8 mouse cellular contexts compared by ENCODE assay signal in the genomic region with DNA sequence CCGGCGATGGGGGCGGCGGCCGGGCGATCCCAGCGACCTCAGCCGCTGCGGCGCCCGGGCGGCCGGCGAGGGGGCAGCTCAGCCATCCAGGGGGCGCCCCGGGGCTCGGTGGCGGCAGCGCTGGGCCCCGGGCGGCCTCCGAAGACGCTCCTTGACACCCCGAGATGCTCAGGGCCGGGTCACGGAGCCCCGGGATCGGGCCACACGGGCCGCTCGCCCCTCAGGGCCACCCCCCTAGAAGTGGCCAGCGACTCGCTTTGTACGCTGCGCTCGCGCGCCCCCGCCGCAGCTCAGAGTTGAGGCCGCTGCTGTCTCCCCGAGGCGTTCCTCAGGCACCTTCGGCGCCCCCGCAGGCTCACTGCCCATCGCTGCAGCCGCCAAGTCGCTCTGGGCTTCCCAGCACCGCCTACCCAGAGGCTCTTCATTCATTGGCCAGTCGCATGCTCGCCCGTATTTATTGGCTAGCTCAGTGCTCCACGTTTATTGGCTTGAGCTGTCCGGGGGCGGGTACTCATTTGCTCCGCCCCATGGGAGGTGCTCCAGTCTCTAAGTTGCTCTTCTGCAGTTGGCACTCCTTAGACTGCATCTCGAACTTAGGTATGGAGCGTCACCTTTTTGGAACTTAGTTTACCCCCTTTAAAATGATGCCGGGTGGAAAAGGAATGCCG. TPM values are rescaled to one million over a fixed set of nuclear protein-coding genes. Genes with fewer than 3 reads are reported as not detected.
A peak's percentile ranks its signal among the peaks of the same experiment; 100 is the strongest.
DNase-seq lines count a peak whose midpoint lies in the region; ATAC-seq and TF ChIP-seq lines count a peak whose summit lies in the region.

A gene (minus strand): TSS at position 357 of the 668 bp plus-strand sequence.

- H3K4me1 ChIP-seq in hindbrain, postnatal 0 days (ENCODE audit: insufficient read depth, low read length): peaks cover 36% of the 10 kb centered on the region

- no peak for TF ChIP-seq CTCF in gastrocnemius, adult 2 months (IDR thresholded peaks at IDR 0.05)
- TF ChIP-seq CTCF in hindbrain, postnatal 0 days (IDR thresholded peaks at IDR 0.05; ENCODE audit: low read depth): no peak
- TF ChIP-seq CTCF in left cerebral cortex, adult 2 months (IDR thresholded peaks at IDR 0.05): no peak

- intact Hi-C loops in gastrocnemius, adult 2 months (cut with DNase I): loop anchor here (5.0 to 10.0 kb wide), 2 partner anchors 131 to 712 kb away; a partner anchor contains a TSS
- intact Hi-C loops in left cerebral cortex, adult 2 months (cut with DNase I): no loop called here

- no peaks in the 10 kb centered on the region for H3K27me3 ChIP-seq in hindbrain, postnatal 0 days (ENCODE audit: insufficient read depth, low read length)

- H3K9me3 ChIP-seq in hindbrain, postnatal 0 days (ENCODE audit: low read length): no peaks in the 10 kb centered on the region

- ATAC-seq in common myeloid progenitor, adult 5-6 weeks (replicated peaks; ENCODE audit: low read depth, poor library complexity, severe bottlenecking): peak; percentile 87
- ATAC-seq in hindbrain, postnatal 0 days: peak; percentile 95
- peak; percentile 88 for ATAC-seq in megakaryocyte, adult 5-6 weeks (ENCODE audit: poor library complexity, severe bottlenecking)

- DNase-seq in ZHBTc4 (ENCODE audit: low read depth, low spot score): peak; percentile 99
- DNase-seq in gastrocnemius, adult 2 months: peak; percentile 97
- peak; percentile 99 for DNase-seq in hindbrain, postnatal 0 days (ENCODE audit: low spot score)
- DNase-seq in left cerebral cortex, adult 2 months (ENCODE audit: extremely low spot score in 1 of 2, low spot score in 2 of 2): peak; percentile 94 to 96
- peak; percentile 95 to 97 for DNase-seq in right cerebral cortex, adult 2 months (ENCODE audit: low spot score in 2 of 2)
- DNase-seq in urinary bladder, postnatal 14 days (ENCODE audit: low spot score): peak; percentile 95

- H3K9ac ChIP-seq in hindbrain, postnatal 0 days (replicated peaks; ENCODE audit: low read length): peak within 1 kb of the TSS; percentile 91

- no peaks in the 10 kb centered on the region for H3K36me3 ChIP-seq in hindbrain, postnatal 0 days (ENCODE audit: insufficient read depth, low read length)

- H3K4me2 ChIP-seq in hindbrain, postnatal 0 days (ENCODE audit: low read depth, low read length): peak within 1 kb of the TSS; percentile 94

- WGBS in hindbrain, postnatal 0 days: 0% methylated on average over 50 of the region's 61 CpGs

- peak within 1 kb of the TSS; percentile 96 for H3K27ac ChIP-seq in gastrocnemius, adult 2 months
- H3K27ac ChIP-seq in hindbrain, postnatal 0 days: peak within 1 kb of the TSS; percentile 82
- H3K27ac ChIP-seq in left cerebral cortex, adult 2 months: peak within 1 kb of the TSS; percentile 94

- peak within 1 kb of the TSS; percentile 78 for H3K4me3 ChIP-seq in gastrocnemius, adult 2 months
- peak within 1 kb of the TSS; percentile 92 for H3K4me3 ChIP-seq in hindbrain, postnatal 0 days (ENCODE audit: low read length)
- peak within 1 kb of the TSS; percentile 78 for H3K4me3 ChIP-seq in left cerebral cortex, adult 2 months

RNA-seq across cellular contexts. Expression of the gene that starts here (rescaled TPM):
- 3.7 and 5.9 TPM in 2 replicates for total RNA-seq in common myeloid progenitor, adult 5-6 weeks (2017)
- total RNA-seq in gastrocnemius, adult 2 months (2021): 10 to 100 TPM; 43.7 to 43.9 TPM
- 36.2 and 50.7 TPM in 2 replicates for total RNA-seq in hindbrain, postnatal 0 days (2014; rRNA removed)
- 21.6 and 22.8 TPM in 2 replicates for polyA plus RNA-seq in hindbrain, postnatal 0 days (2015; fragmentation: Nextera tagmentation; extraction: Ambion mirVana)
- total RNA-seq in left cerebral cortex, adult 2 months (2021): 10 to 100 TPM; 68.7 to 72.3 TPM
- 5.9 and 6.0 TPM in 2 replicates for total RNA-seq in megakaryocyte, adult 5-6 weeks (2015)
- 4.3 and 7.0 TPM in 2 replicates for total RNA-seq in megakaryocyte, adult 5-6 weeks (2017)

Comparison
In these comparisons a context has a peak if more than half of its experiments do, and no peak if none do; other contexts are left out.
1. Peak in every context shown above with its lines: DNase-seq, ATAC-seq, H3K4me3 ChIP-seq and H3K27ac ChIP-seq.